Mouse (Mus musculus) hindbrain, postnatal 0 days (tissue): ENCODE data around the gene Gm20388. TPM values are rescaled to one million over a fixed set of nuclear protein-coding genes. Genes with fewer than 3 reads are reported as not detected.

Source experiments
- ATAC-seq: fragments of 200-750 bp; cut with Nextera tagmentation; 2 replicates; pipeline ENCODE4 v1.8.0; 2017; ENCODE audit warnings: mild to moderate bottlenecking, moderate TSS enrichment, moderate library complexity
- DNase-seq: peaks from one replicate; pipeline ENCODE4 v3.0.0-alpha.2; 2015; ENCODE audit warnings: low spot score
- H3K27ac ChIP-seq: fragments of 300-500 bp; sonication (generic); 2 replicates; pipeline ENCODE4 v1.5.1; 2014; ENCODE audit warnings: mild to moderate bottlenecking
- H3K27me3 ChIP-seq: fragments of 300-500 bp; sonication (generic); 2 replicates; pipeline ENCODE4 v1.6.1; 2014; ENCODE audit warnings: low read length, mixed read lengths; ENCODE audit not compliant: insufficient read depth
- H3K36me3 ChIP-seq: fragments of 300-500 bp; sonication (generic); 2 replicates; pipeline ENCODE4 v1.6.1; 2014; ENCODE audit warnings: low read length, mixed read lengths; ENCODE audit not compliant: insufficient read depth
- H3K4me1 ChIP-seq: fragments of 300-500 bp; sonication (generic); 2 replicates; pipeline ENCODE4 v1.6.1; 2014; ENCODE audit warnings: antibody characterized with exemption, low read length, mixed read lengths; ENCODE audit not compliant: insufficient read depth
- H3K4me2 ChIP-seq: fragments of 300-500 bp; sonication (generic); 2 replicates; pipeline ENCODE4 v1.6.1; 2014; ENCODE audit warnings: low read depth, mild to moderate bottlenecking, low read length, moderate library complexity, mixed read lengths
- H3K4me3 ChIP-seq: fragments of 300-500 bp; sonication (generic); 2 replicates; pipeline ENCODE4 v1.5.1; 2014; ENCODE audit warnings: low read length
- H3K9ac ChIP-seq: fragments of 300-500 bp; sonication (generic); replicated peaks from 2 replicates; pipeline ENCODE4 v1.6.1; 2014; ENCODE audit warnings: mild to moderate bottlenecking, low read length, moderate library complexity, mixed read lengths
- H3K9me3 ChIP-seq: fragments of 300-500 bp; sonication (generic); 2 replicates; pipeline ENCODE4 v1.6.1; 2016; ENCODE audit warnings: low read length, mixed read lengths
- CTCF ChIP-seq: IDR thresholded peaks from 2 replicates; pipeline ENCODE4 v1.5.1; 2016; ENCODE audit warnings: antibody characterized with exemption, control low read depth, low read depth
- WGBS: fragments of 180-500 bp; shearing (Covaris S2); extraction: QIAGEN DNeasy Blood & Tissue Kit; methylation state at CpG from one replicate; pipeline ENCODE4 v1.1.7; 2014; 5-methylcytosine and 5-hydroxymethylcytosine counted together
- polyA plus RNA-seq: library from polyadenylated mRNA; unstranded; fragments of >200 nt; fragmentation: Nextera tagmentation; extraction: Ambion mirVana; gene quantifications from 2 replicates; pipeline ENCODE4 v1.2.1, GENCODE M21; 2015
- total RNA-seq: library from RNA; depleted of rRNA; stranded (reverse); fragments of >200 nt; gene quantifications from 2 replicates; pipeline ENCODE4 v1.2.3, GENCODE M21; 2014

Gm20388 gene
- total and polyA plus RNA-seq, 2 experiments from 2014 or later = 71.3 TPM; not detected in 1

DNA sequence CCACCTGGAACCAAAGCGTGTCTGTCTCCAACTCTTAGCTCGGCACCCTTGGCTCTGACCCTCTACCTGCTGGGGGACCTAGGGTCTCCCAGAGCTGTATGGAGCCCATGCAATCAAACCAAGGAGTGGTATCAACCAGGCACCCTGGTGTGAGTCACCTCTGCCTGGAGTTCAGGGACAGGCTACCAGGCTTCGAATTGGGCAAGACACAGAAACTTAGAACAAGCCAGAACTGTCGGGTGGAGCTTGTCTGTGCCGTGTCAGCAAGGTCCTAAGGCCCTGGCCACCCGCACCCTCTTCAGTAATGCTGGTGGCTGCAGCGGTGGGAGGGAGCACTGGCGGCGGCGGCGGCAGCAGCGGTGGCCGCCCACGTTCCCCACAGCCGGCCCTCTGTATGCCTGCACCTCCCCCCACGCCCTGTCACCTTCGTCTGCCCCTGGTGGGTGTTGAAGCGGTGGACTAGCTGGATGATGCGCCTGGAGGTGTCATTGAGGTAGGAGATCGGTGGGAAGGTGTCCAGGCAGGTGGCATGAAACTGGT is 2526.0 kb downstream of the Gm20388 start:
- H3K4me2 ChIP-seq = no peak overlapping the region
- peaks cover 35% of the 10 kb centered on the region; the same call in 1 of the 2 replicates for H3K36me3 ChIP-seq
- ATAC-seq (no peak), DNase-seq (no peak)
- H3K4me1 ChIP-seq = peaks cover 10% of the 10 kb centered on the region; the same call in 1 of the 2 replicates
- TF ChIP-seq CTCF = no peak
- WGBS = 89% methylated on average over 20 of the region's 20 CpGs
- no peaks in the 10 kb centered on the region for H3K9me3 ChIP-seq
- H3K9ac ChIP-seq = no peak overlapping the region
- H3K27me3 ChIP-seq = no peaks in the 10 kb centered on the region
- no peak overlapping the region for H3K4me3 ChIP-seq
- no peak overlapping the region for H3K27ac ChIP-seq

DNA sequence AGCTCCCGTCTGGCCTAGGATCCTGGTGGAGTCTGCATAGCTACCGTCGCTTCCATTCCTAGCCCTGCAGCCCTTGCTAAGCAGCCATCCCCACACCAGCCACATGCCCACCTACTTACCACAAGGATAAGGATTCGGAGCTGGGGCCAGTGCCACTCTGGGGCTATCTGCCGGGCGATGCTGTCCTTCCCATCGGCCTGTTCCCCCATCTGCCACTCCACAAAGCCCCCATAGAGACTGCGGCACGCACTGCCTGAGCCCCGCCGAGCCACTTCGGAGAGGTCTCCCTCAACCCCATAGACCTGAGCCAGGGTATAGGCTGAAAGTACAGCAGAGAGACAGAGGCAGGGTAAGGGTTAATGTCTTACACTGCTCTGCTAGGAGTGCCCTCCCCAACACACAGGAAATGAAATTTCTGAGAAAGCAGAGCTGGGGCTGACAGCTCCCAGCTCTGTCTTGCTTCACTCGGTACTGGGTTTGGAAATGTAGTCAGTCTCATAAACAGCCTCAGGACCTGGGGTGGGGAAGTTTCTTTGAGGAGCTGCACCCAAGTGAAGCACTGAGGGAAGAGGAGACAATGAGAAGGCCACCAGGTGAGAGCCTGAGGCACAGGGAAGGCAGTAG is 2527.2 kb downstream of the Gm20388 start:
- Histone ChIP-seq H3K9ac (no peak overlapping the region), H3K27ac (no peak overlapping the region), H3K27me3 (no peaks in the 10 kb centered on the region), H3K9me3 (no peaks in the 10 kb centered on the region), H3K4me3 (no peak overlapping the region), H3K4me2 (no peak overlapping the region), H3K4me1 (no peaks in the 10 kb centered on the region), H3K36me3 (peaks cover 35% of the 10 kb centered on the region; the same call in 1 of the 2 replicates)
- DNase-seq (no peak), ATAC-seq (no peak)
- no peak for TF ChIP-seq CTCF
- 88% methylated on average over 13 of the region's 13 CpGs for WGBS

DNA sequence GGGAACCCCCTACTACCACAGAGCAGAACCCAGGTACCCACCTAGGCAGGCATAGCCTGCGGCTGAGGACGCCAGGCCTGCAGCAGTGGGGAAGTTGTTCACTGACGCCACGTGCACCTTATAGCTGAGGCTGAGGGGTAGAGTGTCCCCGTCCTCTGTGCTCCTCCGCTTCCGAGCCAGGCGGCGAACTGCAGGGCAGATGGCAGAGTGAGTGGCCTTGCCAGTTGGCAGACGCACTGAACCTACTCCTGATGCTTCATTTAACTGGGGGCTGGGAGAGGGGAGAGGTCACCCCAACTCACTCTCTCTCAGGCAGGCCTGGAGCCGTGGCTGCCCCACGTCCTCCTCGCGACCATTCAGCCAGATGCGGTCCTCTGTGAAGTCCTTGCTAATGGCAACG is 2528.7 kb downstream of the Gm20388 start:
- Histone ChIP-seq H3K9me3 (no peaks in the 10 kb centered on the region), H3K4me1 (no peaks in the 10 kb centered on the region), H3K27ac (no peak overlapping the region), H3K4me2 (no peak overlapping the region), H3K9ac (no peak overlapping the region), H3K27me3 (no peaks in the 10 kb centered on the region), H3K4me3 (no peak overlapping the region), H3K36me3 (peaks cover 27% of the 10 kb centered on the region; the same call in 1 of the 2 replicates)
- DNase-seq (peak; percentile 22), ATAC-seq (no peak)
- TF ChIP-seq CTCF = no peak
- WGBS = 75% methylated on average over 16 of the region's 16 CpGs

DNA sequence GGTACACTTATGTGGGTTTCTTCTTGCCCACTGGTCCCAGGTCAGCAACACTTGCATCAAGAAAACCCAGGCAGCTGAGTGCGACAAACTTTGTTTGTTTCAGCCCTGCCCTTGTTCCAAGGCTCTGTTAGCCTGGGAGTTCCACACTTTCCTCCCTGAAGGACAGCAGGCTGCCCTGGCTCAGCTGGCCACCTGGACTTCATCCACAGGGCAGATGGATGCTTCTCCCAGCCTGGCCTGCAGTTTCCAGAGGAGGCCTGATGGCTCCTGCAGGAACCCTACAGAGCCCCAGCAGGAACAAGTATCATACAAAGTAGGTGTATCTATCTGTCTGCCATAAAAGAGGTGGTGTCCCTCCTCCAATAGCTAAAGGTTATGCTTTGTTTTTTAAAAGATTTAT is 2530.7 kb downstream of the Gm20388 start:
- 95% methylated on average over 1 of the region's 1 CpGs for WGBS
- Histone ChIP-seq H3K36me3 (peaks cover 16% of the 10 kb centered on the region; the same call in 1 of the 2 replicates), H3K4me3 (no peak overlapping the region), H3K27ac (no peak overlapping the region), H3K27me3 (no peaks in the 10 kb centered on the region), H3K9ac (no peak overlapping the region), H3K4me2 (no peak overlapping the region), H3K9me3 (no peaks in the 10 kb centered on the region), H3K4me1 (peaks cover 16% of the 10 kb centered on the region; the same call in 1 of the 2 replicates)
- DNase-seq (no peak), ATAC-seq (no peak)
- no peak for TF ChIP-seq CTCF

DNA sequence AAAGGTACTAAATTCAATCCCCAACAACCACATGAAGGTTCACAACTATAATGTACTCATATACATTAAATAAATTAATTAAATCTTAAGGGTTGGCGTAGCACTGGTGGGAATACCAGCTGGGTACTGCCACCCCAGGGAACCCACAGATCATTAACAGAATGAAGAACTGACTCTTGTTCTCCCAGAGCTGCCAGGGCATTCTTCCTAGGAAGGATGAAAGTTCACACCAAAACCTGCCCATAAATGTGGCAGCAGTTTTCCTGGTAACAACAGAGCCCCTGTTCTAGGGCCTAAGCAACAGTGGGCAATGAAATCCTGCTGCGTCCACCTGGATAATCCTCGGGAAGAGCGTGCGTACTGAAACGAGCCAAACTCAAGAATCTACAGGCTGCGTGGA is 2531.7 kb downstream of the Gm20388 start:
- H3K9me3 ChIP-seq = no peaks in the 10 kb centered on the region
- peak overlapping the region; percentile 82; the same call in 1 of the 2 replicates for H3K27ac ChIP-seq
- no peak for TF ChIP-seq CTCF
- peak overlapping the region; percentile 71 for H3K9ac ChIP-seq
- DNase-seq (no peak), ATAC-seq (no peak)
- H3K27me3 ChIP-seq = no peaks in the 10 kb centered on the region
- peaks cover 13% of the 10 kb centered on the region; the same call in 1 of the 2 replicates for H3K36me3 ChIP-seq
- 12% methylated on average over 7 of the region's 7 CpGs for WGBS
- peaks cover 16% of the 10 kb centered on the region; the same call in 1 of the 2 replicates for H3K4me1 ChIP-seq
- peak overlapping the region; percentile 64 for H3K4me3 ChIP-seq
- peak overlapping the region; percentile 70 for H3K4me2 ChIP-seq

DNA sequence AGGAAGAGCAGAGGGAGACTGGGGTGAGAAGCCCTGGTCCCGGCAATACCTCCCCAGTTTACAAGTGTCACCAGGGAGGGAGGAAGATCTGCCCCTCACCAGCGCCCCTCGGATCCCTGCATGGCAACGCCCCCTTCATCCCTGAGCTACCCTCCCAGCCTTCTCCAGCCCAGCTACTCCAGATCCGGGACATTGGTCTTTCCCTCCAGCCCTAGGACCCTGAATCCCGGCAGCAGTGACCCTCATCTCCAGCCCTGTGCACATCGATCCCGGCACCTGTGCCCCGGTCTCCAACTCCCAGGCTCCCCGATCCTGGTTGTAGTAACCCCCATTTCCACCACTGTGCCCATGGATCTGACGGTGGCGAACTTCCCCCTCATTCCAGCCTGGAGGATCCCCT is 2532.1 kb downstream of the Gm20388 start:
- peak overlapping the region; percentile 71 for H3K9ac ChIP-seq
- no peaks in the 10 kb centered on the region for H3K9me3 ChIP-seq
- peak overlapping the region; percentile 70 for H3K4me2 ChIP-seq
- H3K27me3 ChIP-seq = no peaks in the 10 kb centered on the region
- H3K36me3 ChIP-seq = peaks cover 13% of the 10 kb centered on the region; the same call in 1 of the 2 replicates
- no peak for TF ChIP-seq CTCF
- H3K27ac ChIP-seq = peak overlapping the region; percentile 82
- DNase-seq (peak; percentile 27), ATAC-seq (no peak)
- peak overlapping the region; percentile 64 for H3K4me3 ChIP-seq
- H3K4me1 ChIP-seq = peaks cover 16% of the 10 kb centered on the region; the same call in 1 of the 2 replicates
- WGBS = 0% methylated on average over 12 of the region's 12 CpGs
